Mouse (Mus musculus) kidney, adult 2 months (tissue): Measurements from ENCODE around the gene Grm5.

Source experiments
- CTCF ChIP-seq: fragments of 200-500 bp; conservative IDR thresholded peaks from 2 replicates; pipeline ENCODE4 v1.5.1; 2011; ENCODE audit warnings: low read depth, mild to moderate bottlenecking, control low read depth, low read length, moderate library complexity, mixed read lengths; ENCODE audit not compliant: insufficient read depth, insufficient read length
- POLR2A ChIP-seq: fragments of 200-500 bp; IDR thresholded peaks from one replicate; pipeline ENCODE4 v1.6.1; 2011; ENCODE audit warnings: low read depth, low read length, control low read depth

DNA sequence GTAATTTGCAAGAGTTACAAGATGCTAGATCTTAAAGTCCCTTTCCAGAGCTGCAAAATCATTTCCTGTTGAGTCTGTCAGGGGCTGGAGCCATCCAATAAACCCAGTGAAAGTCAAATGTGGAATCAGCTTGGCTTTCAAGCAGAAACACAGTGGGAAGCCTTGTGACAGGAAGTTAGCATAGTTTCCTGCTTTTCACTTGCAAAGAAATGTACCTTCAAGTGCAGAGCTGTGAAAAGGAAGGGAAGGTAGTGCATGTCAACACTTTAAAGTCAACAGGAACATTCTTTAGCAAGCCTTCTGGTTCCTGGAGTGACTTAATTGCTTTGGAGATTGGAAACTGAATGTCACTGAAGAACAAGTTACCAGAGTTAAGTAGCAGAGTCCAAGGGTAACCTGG, 463.4 kb downstream of the Grm5 start:
- TF ChIP-seq CTCF (no peak), POLR2A (no peak)
